Comparison of ENCODE assay signal across 14 mouse cellular contexts in the genomic region with DNA sequence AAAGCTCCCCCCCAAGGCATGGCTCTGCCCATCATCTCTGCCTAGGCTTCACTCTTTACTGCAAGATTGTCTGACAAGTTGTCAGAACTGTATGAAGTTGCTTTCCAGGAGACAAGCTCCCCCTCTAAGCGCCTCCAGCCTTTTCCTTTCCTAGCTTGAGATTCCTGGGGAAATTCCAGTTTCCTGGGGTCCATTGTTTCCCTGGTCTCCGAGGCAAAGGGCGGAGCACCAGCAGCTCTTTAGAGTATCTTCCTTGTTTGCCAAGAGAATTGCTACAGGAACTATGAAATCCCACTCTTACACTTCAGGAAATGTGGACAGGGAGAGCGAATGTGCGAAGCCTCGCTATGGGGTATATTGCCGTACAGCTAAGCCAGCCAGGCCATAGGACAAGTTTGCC.
DNase-seq lines count a peak whose midpoint lies in the region; ATAC-seq and TF ChIP-seq lines count a peak whose summit lies in the region.
"Had no signal": no experiment of that assay in that cellular context is flagged by ENCODE, and none has a peak within 500 bp of the region (broad histone marks: within the 10 kb centered on the region; RNA-seq: fewer than 3 reads in every experiment).

No protein-coding gene starts in this region.

- ATAC-seq in heart, embryonic 11.5 days (replicated peaks; ENCODE audit: insufficient number of reproducible peaks, low FRiP score, low TSS enrichment): no peak
- ATAC-seq in midbrain, postnatal 0 days (ENCODE audit: low FRiP score): no peak

- peak; percentile 25 to 57 for DNase-seq in heart, adult 9 months (ENCODE audit: low spot score in 2 of 2)
- DNase-seq in midbrain, embryonic 10.5 days (ENCODE audit: low spot score): no peak
- no peak for DNase-seq in midbrain, postnatal 0 days (ENCODE audit: low spot score)
- DNase-seq in heart, postnatal 14 days: peak; percentile 6 to 18
- DNase-seq in lung, postnatal 36 days: peak; percentile 55
- no peak for DNase-seq in cerebellum, postnatal 4 days (ENCODE audit: low spot score in 2 of 2)
- no peak for DNase-seq in urinary bladder, postnatal 25 days (ENCODE audit: low spot score)
- DNase-seq: adrenal gland, postnatal 10 days; cerebellum, postnatal 25 days; right cerebral cortex, postnatal 14 days; thymus, postnatal 4 days had no signal

- H3K4me2 ChIP-seq in heart, embryonic 11.5 days: no peak overlapping the region
- H3K4me2 ChIP-seq in midbrain, postnatal 0 days (ENCODE audit: low read depth, low read length, poor library complexity, severe bottlenecking): no peak overlapping the region
- H3K4me2 ChIP-seq: liver, embryonic 15.5 days had no signal

- no peak overlapping the region for H3K9ac ChIP-seq in heart, embryonic 11.5 days (ENCODE audit: low read depth, low read length)
- H3K9ac ChIP-seq in midbrain, postnatal 0 days (replicated peaks; ENCODE audit: low read length, poor library complexity, severe bottlenecking): no peak overlapping the region
- H3K9ac ChIP-seq: liver, embryonic 15.5 days had no signal

- TF ChIP-seq CTCF in midbrain, postnatal 0 days (IDR thresholded peaks at IDR 0.05): no peak

- H3K9me3 ChIP-seq in heart, embryonic 11.5 days (replicated peaks; ENCODE audit: control insufficient read depth, low read length): no peaks in the 10 kb centered on the region
- no peaks in the 10 kb centered on the region for H3K9me3 ChIP-seq in midbrain, embryonic 10.5 days (replicated peaks)
- H3K9me3 ChIP-seq in midbrain, postnatal 0 days (ENCODE audit: low read length): no peaks in the 10 kb centered on the region
- H3K9me3 ChIP-seq: liver, embryonic 15.5 days had no signal

- peaks cover 6% of the 10 kb centered on the region; the same call in 1 of the 2 replicates for H3K4me1 ChIP-seq in heart, embryonic 11.5 days (ENCODE audit: control insufficient read depth, insufficient read depth, low read length)
- H3K4me1 ChIP-seq in midbrain, embryonic 10.5 days: peaks cover 19% of the 10 kb centered on the region
- H3K4me1 ChIP-seq in midbrain, postnatal 0 days (ENCODE audit: insufficient read depth, low read length): 0 out of 2 replicates have a peak, but pooled peaks cover 5% of the 10 kb centered on the region
- H3K4me1 ChIP-seq: liver, embryonic 15.5 days had no signal

- no peaks in the 10 kb centered on the region for H3K36me3 ChIP-seq in heart, embryonic 11.5 days (ENCODE audit: control insufficient read depth, insufficient read depth, low read length)
- no peaks in the 10 kb centered on the region for H3K36me3 ChIP-seq in midbrain, embryonic 10.5 days
- H3K36me3 ChIP-seq in midbrain, postnatal 0 days (ENCODE audit: insufficient read depth, low read length): no peaks in the 10 kb centered on the region
- H3K36me3 ChIP-seq: liver, embryonic 15.5 days had no signal

- no peak overlapping the region for H3K27ac ChIP-seq in heart, embryonic 11.5 days (ENCODE audit: low read depth, low read length)
- 0 out of 2 replicates have a peak overlapping the region, but pooled peaks have one; percentile 49 for H3K27ac ChIP-seq in midbrain, embryonic 10.5 days (replicated peaks)
- H3K27ac ChIP-seq in midbrain, postnatal 0 days (ENCODE audit: low read depth, low read length): no peak overlapping the region
- H3K27ac ChIP-seq: liver, embryonic 15.5 days had no signal

- no peaks in the 10 kb centered on the region for H3K27me3 ChIP-seq in heart, embryonic 11.5 days (ENCODE audit: control insufficient read depth, insufficient read depth, low read length)
- H3K27me3 ChIP-seq in midbrain, embryonic 10.5 days (ENCODE audit: low read depth, poor library complexity, severe bottlenecking): peaks cover 14% of the 10 kb centered on the region; the same call in 1 of the 2 replicates
- no peaks in the 10 kb centered on the region for H3K27me3 ChIP-seq in midbrain, postnatal 0 days (ENCODE audit: insufficient read depth, low read length)
- H3K27me3 ChIP-seq: liver, embryonic 15.5 days had no signal

- intact Hi-C loops in heart, postnatal 14 days (cut with DNase I): no loop called here

- no peak overlapping the region for H3K4me3 ChIP-seq in heart, embryonic 11.5 days (ENCODE audit: low read depth, low read length)
- no peak overlapping the region for H3K4me3 ChIP-seq in midbrain, embryonic 10.5 days
- no peak overlapping the region for H3K4me3 ChIP-seq in midbrain, postnatal 0 days (ENCODE audit: low read depth, low read length)
- H3K4me3 ChIP-seq: erythroblast, embryonic 14.5 days; liver, embryonic 15.5 days had no signal

- WGBS in heart, embryonic 11.5 days (ENCODE audit: insufficient replicate concordance): 65% methylated on average over 7 of the region's 7 CpGs
- WGBS in midbrain, embryonic 10.5 days: 52% methylated on average over 7 of the region's 7 CpGs
- WGBS in midbrain, postnatal 0 days: 43% methylated on average over 7 of the region's 7 CpGs

Comparison
In these comparisons a context has a peak if more than half of its experiments do, and no peak if none do; other contexts are left out.
1. DNase-seq: peak in heart, adult 9 months (2 of 2), heart, postnatal 14 days (2 of 2) and lung, postnatal 36 days (single experiment); none in midbrain, embryonic 10.5 days (single experiment), midbrain, postnatal 0 days (single experiment), cerebellum, postnatal 4 days (0 of 2) and urinary bladder, postnatal 25 days (single experiment).